Mouse (Mus musculus) spleen, adult 2 months (tissue): ENCODE data around the gene Rpl27a.
A peak's percentile ranks its signal among the peaks of the same experiment; 100 is the strongest.

Experiments
- CTCF ChIP-seq: fragments of 200-500 bp; IDR thresholded peaks from 2 replicates; pipeline ENCODE4 v1.5.1; 2011; ENCODE audit warnings: mild to moderate bottlenecking, inconsistent platforms; ENCODE audit not compliant: insufficient read depth, insufficient read length, insufficient replicate concordance; ENCODE audit errors: extremely low read depth
- POLR2A ChIP-seq: fragments of 200-500 bp; IDR thresholded peaks from 2 replicates; pipeline ENCODE4 v1.6.1; 2011; ENCODE audit warnings: low read depth, low read length, inconsistent platforms

GRCm38 (mm10) chr7:109528356-109528755 is 9.4 kb downstream of the Rpl27a start:
- TF ChIP-seq CTCF (peak; percentile 55; the same call in 1 of the 2 replicates), POLR2A (no peak)
